Mouse (Mus musculus) mouse trophoblast stem cell (cell line): ENCODE measurements around the gene Kat2a.

Source experiments
- in situ Hi-C, 2 experiments: fragments of 300-500 bp; cut with MseI, MboI; formaldehyde crosslinking; loops; 2 replicates in 1 of 2; 3 replicates in 1 of 2; pipeline ENCODE4 v1.15.1; 2025

Gene Kat2a

GRCm38 (mm10) chr11:100735954-100736745 lies 23.9 kb upstream of the Kat2a start:
- in situ Hi-C loops = no loop called here

- in situ Hi-C loops = no loop called here
Measured at GRCm38 (mm10) chr11:100735134-100735865, 23.0 kb upstream of the Kat2a start.

- in situ Hi-C loops = no loop called here
Measured at GRCm38 (mm10) chr11:100730477-100731205, 18.4 kb upstream of the Kat2a start.

- in situ Hi-C loops = no loop called here
Measured at GRCm38 (mm10) chr11:100729976-100730375, 17.7 kb upstream of the Kat2a start.

- in situ Hi-C loops = no loop called here
Measured at GRCm38 (mm10) chr11:100728601-100729000, 16.3 kb upstream of the Kat2a start.

GRCm38 (mm10) chr11:100727201-100727600 lies 14.9 kb upstream of the Kat2a start:
- in situ Hi-C loops = no loop called here

- in situ Hi-C loops = no loop called here
Measured at GRCm38 (mm10) chr11:100724919-100725512, 12.8 kb upstream of the Kat2a start.

- in situ Hi-C loops = no loop called here
Measured at GRCm38 (mm10) chr11:100722493-100723028, 10.3 kb upstream of the Kat2a start.

- in situ Hi-C loops = no loop called here
Measured at GRCm38 (mm10) chr11:100721776-100722492, 9.7 kb upstream of the Kat2a start.

GRCm38 (mm10) chr11:100721254-100721653 lies 9.0 kb upstream of the Kat2a start:
- in situ Hi-C loops = no loop called here

GRCm38 (mm10) chr11:100720345-100720744 lies 8.1 kb upstream of the Kat2a start:
- in situ Hi-C loops = no loop called here

- in situ Hi-C loops = no loop called here
Measured at GRCm38 (mm10) chr11:100719893-100720292, 7.6 kb upstream of the Kat2a start.

- in situ Hi-C loops = no loop called here
Measured at GRCm38 (mm10) chr11:100719312-100719711, 7.0 kb upstream of the Kat2a start.

- in situ Hi-C loops = no loop called here
Measured at GRCm38 (mm10) chr11:100718866-100719265, 6.6 kb upstream of the Kat2a start.

- in situ Hi-C loops = no loop called here
Measured at GRCm38 (mm10) chr11:100718462-100718861, 6.2 kb upstream of the Kat2a start.

- in situ Hi-C loops = no loop called here
Measured at GRCm38 (mm10) chr11:100716649-100717048, 4.4 kb upstream of the Kat2a start.

- in situ Hi-C loops = no loop called here
Measured at GRCm38 (mm10) chr11:100714948-100715347, 2.7 kb upstream of the Kat2a start.

GRCm38 (mm10) chr11:100714534-100714915 lies 2.3 kb upstream of the Kat2a start:
- in situ Hi-C loops = no loop called here

GRCm38 (mm10) chr11:100713735-100714533 lies 1.7 kb upstream of the Kat2a start, which contains the start of gene Hspb9:
TSS of gene Hspb9 (plus strand) at chr11:100713850.
- in situ Hi-C loops = no loop called here

GRCm38 (mm10) chr11:100713174-100713573 lies 909 bp upstream of the Kat2a start:
- in situ Hi-C loops = no loop called here
